Mouse (Mus musculus) left cerebral cortex, adult 8-10 months (tissue): Measurements from ENCODE around the gene Gckr. TPM values are rescaled to one million over a fixed set of nuclear protein-coding genes. Genes with fewer than 3 reads are reported as not detected.
"Not testable (repeated sequence)": the region's sequence is repeated elsewhere in the genome, so short reads cannot be mapped to it uniquely, and the experiment has no call there.

ENCODE experiments used
- DNase-seq, 2 experiments: peaks; one replicate each; pipeline ENCODE4 v3.0.0; 2022; ENCODE audit warnings: low spot score in 2 of 2
- total RNA-seq, 4 experiments: library from RNA; stranded (reverse); gene quantifications; 2 replicates each; pipeline ENCODE4 v1.2.4; 2022

Gckr gene
- total RNA-seq, 4 experiments from 2014 or later: 0.11 to 0.44 TPM; not detected in 2

GRCm38 (mm10) chr5:31294964-31295605 lies 2.2 kb upstream of the Gckr start:
- no peak for DNase-seq

- peak; percentile 25 to 39 for DNase-seq
Measured at GRCm38 (mm10) chr5:31295606-31296141, 1.6 kb upstream of the Gckr start, which contains the start of gene Fndc4. Gene Fndc4, minus strand, starts transcription at chr5:31296080.

- DNase-seq: no peak
Measured at GRCm38 (mm10) chr5:31297981-31298380, 738 bp downstream of the Gckr start.

- no peak for DNase-seq
Measured at GRCm38 (mm10) chr5:31298486-31298885, 1.2 kb downstream of the Gckr start.

GRCm38 (mm10) chr5:31301866-31302265 lies 4.6 kb downstream of the Gckr start:
- no peak for DNase-seq

- no peak for DNase-seq
Measured at GRCm38 (mm10) chr5:31303093-31303492, 5.8 kb downstream of the Gckr start.

- no peak for DNase-seq
Measured at GRCm38 (mm10) chr5:31312806-31313205, 15.6 kb downstream of the Gckr start.

GRCm38 (mm10) chr5:31322776-31323175 lies 25.5 kb downstream of the Gckr start:
- DNase-seq: no peak

GRCm38 (mm10) chr5:31324085-31324484 lies 26.8 kb downstream of the Gckr start:
- no peak for DNase-seq

- DNase-seq: no peak
Measured at GRCm38 (mm10) chr5:31326850-31327249, 29.6 kb downstream of the Gckr start.

- peak in 1 of 2 experiments; percentile 11 for DNase-seq
Measured at GRCm38 (mm10) chr5:31328255-31328654, 31.0 kb downstream of the Gckr start.

GRCm38 (mm10) chr5:31357586-31357985 lies 60.3 kb downstream of the Gckr start:
- not testable (repeated sequence) for DNase-seq

- DNase-seq: no peak
Measured at GRCm38 (mm10) chr5:31360955-31361354, 63.7 kb downstream of the Gckr start.

Other genes with a start within 250 kb of the Gckr start
- gene Atraid, start 249.1 kb upstream of the Gckr start, total RNA-seq: 10 to 100 TPM; 77.1 to 86.3 (median 80.2) TPM
- 10 to 100 TPM; 16.1 to 22.2 (median 20.6) TPM for gene Slc5a6, start 248.5 kb upstream of the Gckr start, total RNA-seq
- gene Cad, start 242.7 kb upstream of the Gckr start, total RNA-seq: 10 to 100 TPM; 16.8 to 28.5 (median 20.1) TPM
- not detected for gene Dnajc5g, start 191.2 kb upstream of the Gckr start, total RNA-seq
- 100 to 1,000 TPM; 102 to 124 (median 110) TPM for gene Slc30a3, start 189.2 kb upstream of the Gckr start, total RNA-seq
- 1 to 10 TPM in 2 of 4 experiments, under 1 TPM in 2; 0.50 to 2.0 (median 1.1) TPM for gene Trim54, start 180.7 kb upstream of the Gckr start, total RNA-seq
- 1 to 10 TPM in 1 of 4 experiments, not detected in 3; 2.3 TPM for gene Ucn, start 158.6 kb upstream of the Gckr start, total RNA-seq
- gene Mpv17, start 143.2 kb upstream of the Gckr start, total RNA-seq: 10 to 100 TPM; 44.3 to 56.1 (median 49.9) TPM
- gene Gm29609, start 117.5 kb upstream of the Gckr start, total RNA-seq: 1 to 10 TPM; 1.8 to 6.0 (median 2.5) TPM
- gene Gtf3c2, start 117.3 kb upstream of the Gckr start, total RNA-seq: 10 to 100 TPM; 49.8 to 65.0 (median 58.1) TPM
- gene Snx17, start 104.2 kb upstream of the Gckr start, total RNA-seq: 10 to 100 TPM; 80.7 to 85.0 (median 83.6) TPM
- 10 to 100 TPM; 30.1 to 37.0 (median 36.1) TPM for gene Eif2b4, start 104.0 kb upstream of the Gckr start, total RNA-seq
- 10 to 100 TPM; 24.1 to 31.4 (median 28.4) TPM for gene Zfp513, start 95.1 kb upstream of the Gckr start, total RNA-seq
- gene Ppm1g, start 76.8 kb upstream of the Gckr start, total RNA-seq: 10 to 100 TPM; 64.9 to 77.9 (median 75.5) TPM
- 10 to 100 TPM; 85.2 to 91.1 (median 87.6) TPM for gene Nrbp1, start 56.6 kb upstream of the Gckr start, total RNA-seq
- under 1 TPM in 2 of 4 experiments, not detected in 2; 0.74 to 0.89 TPM for gene Gm9970, start 56.2 kb upstream of the Gckr start, total RNA-seq
- gene Krtcap3, start 45.8 kb upstream of the Gckr start, total RNA-seq: 1 to 10 TPM; 1.5 to 3.6 (median 2.5) TPM
- gene Ift172, start 6.3 kb upstream of the Gckr start, total RNA-seq: 10 to 100 TPM; 75.0 to 98.2 (median 83.8) TPM
- gene Fndc4, start 1.4 kb upstream of the Gckr start, total RNA-seq: 100 to 1,000 TPM; 132 to 144 (median 133) TPM
- gene Zfp512, start 155.0 kb downstream of the Gckr start, total RNA-seq: 10 to 100 TPM; 47.5 to 52.8 (median 51.8) TPM
- gene 4930548H24Rik, start 188.3 kb downstream of the Gckr start, total RNA-seq: under 1 TPM in 1 of 4 experiments, not detected in 3; 0.17 TPM
- gene Gpn1, start 197.3 kb downstream of the Gckr start, total RNA-seq: 10 to 100 TPM; 28.8 to 32.6 (median 32.2) TPM
- 10 to 100 TPM; 48.2 to 53.6 (median 51.4) TPM for gene Slc4a1ap, start 229.6 kb downstream of the Gckr start, total RNA-seq
- 10 to 100 TPM; 17.8 to 19.4 (median 18.1) TPM for gene Supt7l, start 230.4 kb downstream of the Gckr start, total RNA-seq